Mouse (Mus musculus): ENCODE results near the gene Timm8a2.

DNA sequence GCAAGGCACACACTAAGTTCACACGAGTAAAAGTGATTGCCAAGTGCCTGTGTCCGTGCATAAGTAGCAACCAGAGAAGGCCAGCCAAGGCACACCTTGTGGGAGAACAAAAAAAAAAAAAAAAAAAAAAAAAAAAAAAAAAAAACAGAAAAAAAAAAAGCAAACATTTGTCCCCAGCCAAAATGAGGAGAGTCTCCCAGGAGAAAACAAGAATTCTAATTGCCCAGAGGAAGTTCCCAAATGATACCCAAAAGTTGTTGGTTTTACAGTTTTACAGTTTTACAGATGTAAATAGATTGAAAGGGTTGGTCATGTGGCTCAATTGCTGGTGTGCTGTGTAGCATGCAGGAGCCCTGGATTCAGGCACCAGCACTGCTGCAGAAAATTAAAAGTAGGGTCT, 2.4 kb upstream of the Timm8a2 start:
- TF ChIP-seq POLR2A (IDR thresholded peaks at IDR 0.05; ENCODE audit: extremely low read depth, insufficient read depth, low read length) (no peak), CTCF (IDR thresholded peaks at IDR 0.05; ENCODE audit: extremely low read depth, insufficient read depth, low read length) (no peak)

All from cortical plate, adult 2 months (tissue).